ENCODE assay signal across 18 mouse cellular contexts in the genomic region with DNA sequence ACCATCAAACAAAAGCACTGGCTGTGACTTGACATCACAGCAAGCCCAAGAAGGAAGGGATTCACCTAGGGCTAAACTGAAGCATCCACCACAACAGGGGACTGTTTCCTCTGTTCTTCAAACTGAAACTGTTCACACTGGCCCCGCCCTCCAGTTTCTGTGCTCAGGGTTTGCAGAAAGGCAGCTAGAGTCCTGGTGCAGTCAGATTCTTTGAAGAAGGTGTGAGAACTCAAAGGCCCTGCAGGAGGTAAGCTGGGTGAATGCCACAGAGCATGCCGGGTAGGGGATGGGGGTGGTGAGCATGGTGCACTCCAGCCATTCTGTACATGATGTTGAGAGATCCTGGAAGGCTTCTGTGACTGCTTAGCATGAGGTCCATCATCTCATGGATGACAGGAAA. TPM values are rescaled to one million over a fixed set of nuclear protein-coding genes. Genes with fewer than 3 reads are reported as not detected.
DNase-seq lines count a peak whose midpoint lies in the region; TF ChIP-seq lines count a peak whose summit lies in the region.
"Had no signal": no experiment of that assay in that cellular context is flagged by ENCODE, and none has a peak within 500 bp of the region (broad histone marks: within the 10 kb centered on the region; RNA-seq: fewer than 3 reads in every experiment).

A gene (plus strand): TSS at position 153 of the 400 bp plus-strand sequence.
A gene (plus strand): TSS at position 167 of the 400 bp plus-strand sequence.

- DNase-seq in heart, adult 11 months = peak; percentile 87
- no peak for DNase-seq in heart, adult 9 months (ENCODE audit: low spot score in 2 of 2)
- peak; percentile 76 to 83 for DNase-seq in natural killer cell, adult 2 months (ENCODE audit: low spot score in 2 of 2)
- DNase-seq in thymus, postnatal 14 days = peak; percentile 85
- no peak for DNase-seq in cerebellum, adult 9-10 months
- DNase-seq in layer of hippocampus, postnatal 14 days (ENCODE audit: low spot score in 2 of 2) = no peak
- no peak for DNase-seq in frontal cortex, postnatal 36 days (ENCODE audit: low spot score in 2 of 2)
- DNase-seq: adrenal gland, adult 2 months; cerebellum, postnatal 36 days; kidney, postnatal 14 days; midbrain, embryonic 14.5 days; right cerebral cortex, adult 18-20 months had no signal

- TF ChIP-seq CTCF in bone marrow, adult 2 months (IDR thresholded peaks at IDR 0.05; ENCODE audit: control insufficient read depth, insufficient read depth, low read length) = no peak

- peak within 1 kb of the TSS; percentile 25 for H3K4me3 ChIP-seq in bone marrow, adult 2 months (replicated peaks; ENCODE audit: control insufficient read depth, low read depth, low read length)
- H3K4me3 ChIP-seq: left cerebral cortex, adult 2 months; neural tube, embryonic 15.5 days had no signal

- WGBS in bone marrow, adult 2 months = 9% methylated on average over 2 of the region's 2 CpGs

- H3K4me1 ChIP-seq in bone marrow, adult 2 months (ENCODE audit: control insufficient read depth, insufficient read depth, low read length) = no peaks in the 10 kb centered on the region; the same call in 1 of the 2 replicates
- H3K4me1 ChIP-seq: neural tube, embryonic 15.5 days had no signal

- TF ChIP-seq POLR2A in bone marrow, adult 2 months (IDR thresholded peaks at IDR 0.05; ENCODE audit: borderline replicate concordance, control insufficient read depth, low read depth, low read length) = no peak

- H3K27ac ChIP-seq in bone marrow, adult 2 months (ENCODE audit: control insufficient read depth, insufficient read depth, low read depth, low read length, poor library complexity) = peak within 1 kb of the TSS; percentile 33
- H3K27ac ChIP-seq: left cerebral cortex, adult 2 months; neural tube, embryonic 15.5 days had no signal

RNA-seq across cellular contexts. Expression of the first gene that starts in this region (rescaled TPM):
- 15.2 TPM in 1 of 2 replicates, not detected in the other for polyA plus RNA-seq in bone marrow, adult 2 months (2011; ENCODE audit: insufficient read depth, insufficient read length, low replicate concordance, missing spikeins)
- total RNA-seq in layer of hippocampus, postnatal 14 days (2021) = 1 to 10 TPM; 1.5 to 2.4 TPM
- polyA plus RNA-seq: adrenal gland, adult 2 months; neural tube, embryonic 15.5 days had no signal

RNA-seq across cellular contexts. Expression of the second gene that starts in this region (rescaled TPM):
- polyA plus RNA-seq in bone marrow, adult 2 months (2011; ENCODE audit: insufficient read depth, insufficient read length, low replicate concordance, missing spikeins) = 3.6 and 5.2 TPM in 2 replicates
- total RNA-seq in layer of hippocampus, postnatal 14 days (2021) = not detected
- total RNA-seq: gastrocnemius, postnatal 4 days; left cerebral cortex, adult 2 months had no signal
- polyA plus RNA-seq: adrenal gland, adult 2 months; heart, postnatal 0 days; liver, embryonic 11.5 days; midbrain, embryonic 14.5 days; neural tube, embryonic 15.5 days had no signal

Comparison
In these comparisons a context has a peak if more than half of its experiments do, and no peak if none do; other contexts are left out.
1. DNase-seq: peak in heart, adult 11 months (single experiment), natural killer cell, adult 2 months (2 of 2) and thymus, postnatal 14 days (single experiment); none in heart, adult 9 months (0 of 2), cerebellum, adult 9-10 months (single experiment), layer of hippocampus, postnatal 14 days (0 of 2) and frontal cortex, postnatal 36 days (0 of 2).